Mouse (Mus musculus) left cerebral cortex, postnatal 25 days (tissue): ENCODE results near the gene Stx7. TPM values are rescaled to one million over a fixed set of nuclear protein-coding genes. Genes with fewer than 3 reads are reported as not detected.

Experiments used
- DNase-seq, 2 experiments: peaks; one replicate each; pipeline ENCODE4 v3.0.0; 2022; ENCODE audit warnings: low spot score in 2 of 2, mixed read lengths in 1 of 2
- intact Hi-C: fragments of 180-260 bp; cut with DNase I; formaldehyde crosslinking; loops from one replicate; pipeline ENCODE4 v1.15.1; 2025
- total RNA-seq, 2 experiments: library from RNA; stranded (reverse); gene quantifications; 2 replicates each; pipeline ENCODE4 v1.2.3; 2021

The Stx7 gene
- total RNA-seq, 2 experiments from 2014 or later, result 128 to 129 TPM

DNA sequence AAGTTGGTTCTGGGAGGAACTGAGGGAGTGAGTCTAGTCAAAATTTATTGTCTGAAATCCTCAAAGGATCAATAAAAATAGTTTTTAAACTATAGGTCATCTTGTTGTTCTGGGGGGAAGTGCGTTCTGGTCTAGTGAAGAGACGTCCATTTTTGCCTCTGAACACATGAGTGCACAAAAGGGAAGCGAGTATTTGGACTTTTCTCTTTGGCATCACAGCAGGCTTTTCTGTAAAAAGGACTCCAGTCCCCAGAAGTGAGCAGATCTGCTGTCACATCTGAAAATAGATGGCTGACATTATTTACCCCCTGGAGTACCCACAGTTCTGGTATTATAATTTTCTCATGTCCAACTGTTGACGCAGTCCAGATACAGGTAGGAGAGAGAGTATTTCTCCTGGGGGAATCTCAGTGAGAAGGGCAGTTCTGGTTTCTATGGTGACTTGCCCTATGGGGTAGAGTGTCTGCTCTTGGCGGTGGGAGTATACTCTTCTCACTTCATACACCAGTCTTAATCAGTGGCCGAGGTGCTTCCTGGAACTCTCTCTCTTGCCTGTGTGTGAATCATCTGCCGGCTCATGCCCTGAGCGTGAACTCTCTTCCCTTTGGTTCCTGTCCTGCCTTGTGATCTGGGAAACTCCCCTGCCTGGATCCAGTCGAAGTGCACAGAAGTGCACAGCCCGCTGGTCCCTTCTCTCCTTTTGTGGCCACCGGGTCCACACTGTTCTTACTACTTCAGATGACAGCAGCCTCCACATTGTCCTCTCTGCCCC is 15.2 kb downstream of the Stx7 start:
- intact Hi-C loops, result no loop called here

DNA sequence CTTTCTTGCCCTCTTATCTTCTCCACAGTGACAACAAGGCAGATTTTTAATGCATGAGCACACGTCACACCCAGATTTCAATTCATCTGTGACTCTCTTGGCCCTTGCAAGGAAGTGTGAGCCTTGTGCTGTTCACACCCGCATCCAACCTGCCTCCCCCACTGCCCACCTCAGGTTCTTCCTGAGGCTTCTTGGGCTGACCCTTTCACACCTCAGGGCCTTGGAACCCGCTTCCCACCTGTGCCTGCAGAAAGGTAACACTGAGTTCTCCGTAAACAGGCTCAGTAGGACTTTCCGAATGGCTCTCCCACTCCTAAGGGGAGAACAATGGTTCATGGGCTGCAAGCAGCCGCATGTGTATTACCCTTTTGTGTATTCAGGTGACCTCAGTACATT is 15.8 kb downstream of the Stx7 start:
- DNase-seq, result no peak
- intact Hi-C loops, result no loop called here

More for the DNA sequence above, 15.2 kb downstream of the Stx7 start:
- no peak for DNase-seq

DNA sequence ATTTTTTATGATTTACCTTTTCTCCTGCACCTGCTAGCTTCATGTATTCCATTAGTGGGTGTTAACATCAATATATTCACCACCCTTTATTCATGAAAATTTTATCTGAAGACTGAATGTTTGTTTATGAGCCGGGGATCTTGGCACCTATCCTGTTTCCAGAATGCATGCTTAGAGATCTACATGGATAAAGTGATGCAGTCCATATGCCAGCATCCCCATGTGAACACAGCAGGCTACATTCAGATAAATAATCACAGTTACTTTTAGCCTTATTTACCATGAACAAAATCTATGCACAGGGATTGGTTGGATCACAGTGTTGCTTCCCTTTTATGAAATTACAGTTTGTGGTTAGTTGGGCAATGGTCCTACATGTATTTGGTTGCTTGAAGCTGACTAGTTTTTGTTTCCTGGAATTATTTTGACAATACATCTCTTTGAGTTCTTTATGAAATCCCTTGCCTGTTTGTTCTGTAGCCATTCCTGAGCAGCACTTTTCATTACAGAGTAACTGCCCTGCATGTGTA is 16.5 kb downstream of the Stx7 start:
- intact Hi-C loops, result no loop called here
- no peak for DNase-seq

DNA sequence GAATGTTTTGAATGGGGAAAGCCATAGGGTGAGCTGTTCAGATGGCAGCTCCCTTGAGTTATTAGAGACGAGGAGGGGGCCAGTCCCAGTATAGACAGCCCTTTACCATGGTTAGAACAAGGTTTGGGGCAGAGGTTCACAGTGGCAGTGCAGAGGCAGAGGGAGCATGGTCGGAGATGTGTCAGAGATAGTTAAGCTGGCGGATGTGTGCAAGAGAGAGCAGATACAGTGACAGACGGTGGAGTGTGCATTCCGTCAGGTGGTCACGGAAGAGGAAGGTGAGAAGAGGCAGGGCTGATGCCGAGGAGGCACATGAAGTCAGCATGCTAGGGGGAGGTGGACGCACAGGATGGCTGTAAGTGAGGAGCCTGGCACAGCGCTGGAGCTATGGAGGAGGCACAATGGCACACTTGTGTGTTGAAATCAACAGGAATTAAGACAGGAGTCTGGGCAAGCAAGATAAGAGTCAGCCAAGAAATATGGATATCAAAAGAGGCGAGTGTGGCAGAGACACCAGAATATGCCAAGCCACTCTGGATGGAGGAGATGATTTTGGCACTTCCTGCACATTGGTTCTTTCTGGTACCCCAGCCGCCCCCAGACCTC is 19.0 kb downstream of the Stx7 start:
- no peak for DNase-seq
- intact Hi-C loops, result no loop called here

DNA sequence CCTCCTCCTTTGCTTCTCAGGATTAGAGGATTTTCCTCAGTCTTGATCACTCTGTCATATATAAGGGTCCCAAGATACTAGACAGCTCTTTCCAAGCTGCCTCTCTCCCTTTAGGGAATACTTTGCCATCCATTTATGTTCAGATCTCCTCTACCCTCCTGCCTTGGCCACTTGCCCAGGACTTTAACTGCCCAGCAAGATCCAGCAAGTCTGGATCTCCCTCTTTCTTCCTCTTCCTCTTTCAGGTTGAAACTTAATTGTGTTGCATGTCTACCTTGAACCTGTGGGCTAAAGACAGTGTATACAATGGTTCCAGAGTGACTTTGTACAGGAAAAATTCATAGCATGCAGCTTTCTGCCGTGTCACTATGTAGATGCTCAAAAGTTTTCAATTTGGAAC is 19.8 kb downstream of the Stx7 start:
- intact Hi-C loops, result no loop called here
- no peak for DNase-seq

DNA sequence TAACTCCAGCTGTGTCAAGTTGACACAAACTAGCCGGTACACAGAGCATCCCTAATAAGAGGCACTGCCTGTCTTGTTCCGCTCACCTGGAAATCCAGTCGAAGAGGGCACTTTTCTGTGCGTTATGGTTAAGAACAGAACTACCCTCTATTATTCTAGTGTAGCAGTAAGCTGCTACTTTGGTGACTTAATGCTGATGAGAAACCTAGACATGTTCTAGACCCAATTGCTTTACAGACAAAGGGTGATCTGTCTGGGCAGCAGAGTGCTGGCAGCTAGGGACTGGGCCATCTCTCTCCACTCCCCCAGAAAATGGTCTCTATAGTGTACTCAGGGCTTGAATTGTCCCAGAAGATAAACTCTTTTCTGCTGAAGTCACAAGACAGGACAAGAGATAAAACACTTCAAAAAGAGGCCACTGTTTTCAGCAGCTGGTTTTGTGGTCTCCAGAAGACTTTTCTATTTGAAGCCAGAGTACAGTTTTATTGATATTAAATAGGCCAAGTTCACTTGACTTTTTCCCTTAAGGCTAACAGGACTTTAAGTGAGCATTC is 22.9 kb downstream of the Stx7 start:
- DNase-seq, result no peak
- intact Hi-C loops, result loop anchor here (5.0 kb wide), 2 partner anchors 125 to 450 kb away; no protein-coding TSS in a partner anchor

DNA sequence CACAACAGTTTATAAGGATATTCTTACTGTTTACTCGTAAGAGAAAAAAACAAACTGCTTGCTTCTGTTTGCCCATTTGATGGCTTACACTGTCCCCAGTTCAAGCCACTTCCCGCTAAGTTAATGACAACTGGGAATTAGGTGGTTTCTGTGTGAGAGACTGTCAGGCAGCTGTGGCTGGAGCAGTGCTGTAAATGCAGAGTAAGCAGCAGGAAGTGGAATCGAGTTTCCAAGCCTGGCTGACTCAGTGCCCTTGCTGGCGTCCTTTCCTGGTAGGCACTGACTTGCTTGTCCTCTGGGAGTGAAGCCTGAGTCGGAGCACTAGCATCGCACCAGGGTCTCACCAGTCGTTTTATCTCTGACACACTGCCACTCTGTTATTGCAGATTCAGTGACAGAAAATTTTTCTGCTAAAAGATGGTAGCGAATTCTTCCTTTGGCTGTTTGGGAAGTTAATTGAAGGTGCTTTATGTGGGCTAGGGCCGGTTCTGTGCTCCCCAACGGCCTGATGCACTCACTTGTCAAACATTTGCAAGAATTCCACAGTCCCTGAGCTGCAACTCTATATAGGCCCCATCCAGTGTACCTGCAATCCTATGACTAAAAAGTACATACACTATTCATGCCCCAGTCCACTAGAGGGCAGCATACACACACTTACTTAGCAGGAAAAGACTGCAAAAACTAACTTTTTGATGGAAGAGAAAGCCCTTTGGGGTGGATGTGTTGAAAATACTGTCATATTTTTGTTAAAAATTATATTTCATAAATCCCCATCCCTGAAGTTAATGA is 24.3 kb downstream of the Stx7 start:
- peak; percentile 49 to 68 for DNase-seq
- intact Hi-C loops, result loop anchor here (5.0 kb wide), 2 partner anchors 124 to 449 kb away; no protein-coding TSS in a partner anchor

DNA sequence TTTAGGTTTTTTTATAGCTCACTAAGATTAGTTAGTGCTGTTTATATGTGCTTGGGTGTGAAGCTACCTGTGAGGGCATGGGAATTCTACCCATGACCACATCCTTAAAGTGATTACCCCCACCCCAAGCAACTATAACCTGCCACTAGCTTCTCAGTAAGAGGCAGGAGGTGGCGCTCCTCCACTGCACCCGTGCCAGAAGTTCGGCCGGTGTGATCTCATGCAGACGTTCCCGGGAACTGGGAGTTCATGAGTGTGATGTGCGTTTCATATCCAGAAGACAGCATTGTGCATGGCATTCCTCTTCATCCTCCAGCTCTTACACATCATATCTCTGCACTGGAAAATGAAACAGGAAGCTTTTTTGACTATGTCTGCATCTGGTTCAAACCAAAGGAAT is 41.3 kb downstream of the Stx7 start:
- intact Hi-C loops, result loop anchor here (5.0 kb wide), 1 partner anchor 432 kb away; no protein-coding TSS in a partner anchor

DNA sequence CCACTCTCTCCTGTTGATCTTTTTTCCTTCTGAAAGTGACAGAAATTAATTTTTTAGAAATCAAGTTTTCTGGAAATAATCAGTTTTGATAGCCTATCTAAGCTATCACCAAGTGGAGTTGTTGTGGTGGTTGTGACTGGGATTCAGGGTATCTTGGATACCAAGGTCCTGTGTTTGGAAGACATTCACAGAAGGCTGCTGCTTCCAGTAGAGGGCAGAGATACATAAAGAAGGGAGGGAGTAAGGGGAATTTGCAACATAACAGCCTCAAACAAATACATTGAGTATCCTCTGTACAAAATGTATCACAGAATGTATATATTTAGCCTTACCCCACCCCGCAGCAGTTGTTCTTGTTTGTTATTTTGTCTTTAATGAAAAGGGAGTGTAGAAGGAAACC is 42.9 kb downstream of the Stx7 start:
- peak in 1 of 2 experiments; percentile 24 for DNase-seq
- intact Hi-C loops, result loop anchor here (1.0 to 5.0 kb wide), 2 partner anchors 105 to 430 kb away; no protein-coding TSS in a partner anchor

More for the DNA sequence above, 41.3 kb downstream of the Stx7 start:
- DNase-seq, result no peak

DNA sequence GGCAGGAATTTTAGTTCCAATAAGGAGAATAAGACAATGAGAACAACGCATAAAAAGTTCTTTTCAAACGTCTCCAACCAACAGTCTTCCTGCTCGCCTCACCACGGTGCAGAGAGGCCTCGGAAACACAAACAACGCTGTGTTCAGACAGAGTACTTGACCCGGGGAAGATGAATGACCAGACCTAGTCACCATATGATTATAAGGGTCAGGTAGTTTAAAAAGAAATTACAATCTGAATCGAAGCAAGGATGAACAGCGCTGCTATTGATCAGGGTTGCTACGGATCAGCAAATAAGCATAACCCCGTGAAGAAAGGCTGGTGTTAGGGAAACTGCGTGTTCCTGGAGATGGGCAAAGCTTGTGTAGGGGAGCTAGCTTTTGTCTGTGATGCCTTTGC is 50.2 kb downstream of the Stx7 start:
- intact Hi-C loops, result no loop called here
- no peak for DNase-seq

DNA sequence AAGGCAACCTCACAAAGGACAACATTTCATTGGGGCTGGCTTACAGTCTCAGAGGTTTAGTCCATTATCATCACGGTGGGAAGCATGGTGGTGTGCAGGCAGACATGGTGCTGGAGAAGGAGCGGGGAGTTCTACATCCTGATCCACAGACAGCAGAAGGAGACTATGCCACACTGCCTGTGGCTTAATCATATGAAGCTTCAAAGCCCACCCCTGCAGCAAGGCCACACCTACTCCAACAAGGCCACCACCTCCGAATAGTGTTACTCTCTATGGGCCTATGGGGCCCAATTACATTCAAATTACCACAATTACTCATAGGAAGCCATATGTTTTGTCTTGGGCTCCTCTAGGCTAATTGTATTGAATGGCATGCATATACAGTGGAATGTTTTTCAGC is 51.0 kb downstream of the Stx7 start:
- DNase-seq, result no peak
- intact Hi-C loops, result no loop called here

DNA sequence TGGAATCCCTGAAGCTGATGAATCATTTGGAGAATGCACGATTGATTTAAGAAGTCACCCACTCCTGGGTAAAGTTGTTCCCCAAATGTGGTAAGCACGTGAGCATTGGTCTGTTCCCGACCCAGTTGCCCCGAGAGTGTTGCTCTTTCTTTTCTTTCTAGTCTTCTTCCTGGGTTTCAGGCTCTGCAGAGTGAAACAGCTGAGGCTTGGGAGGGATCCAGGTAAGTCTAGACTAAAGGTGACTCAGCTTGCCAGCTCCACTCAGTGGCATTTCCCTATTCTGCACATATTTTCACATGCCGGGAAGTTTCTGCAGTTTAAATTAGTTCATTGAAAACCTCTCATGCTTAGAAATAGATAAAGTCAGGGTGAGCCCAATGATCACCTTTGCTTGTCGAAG is 61.0 kb downstream of the Stx7 start:
- intact Hi-C loops, result no loop called here
- no peak for DNase-seq

DNA sequence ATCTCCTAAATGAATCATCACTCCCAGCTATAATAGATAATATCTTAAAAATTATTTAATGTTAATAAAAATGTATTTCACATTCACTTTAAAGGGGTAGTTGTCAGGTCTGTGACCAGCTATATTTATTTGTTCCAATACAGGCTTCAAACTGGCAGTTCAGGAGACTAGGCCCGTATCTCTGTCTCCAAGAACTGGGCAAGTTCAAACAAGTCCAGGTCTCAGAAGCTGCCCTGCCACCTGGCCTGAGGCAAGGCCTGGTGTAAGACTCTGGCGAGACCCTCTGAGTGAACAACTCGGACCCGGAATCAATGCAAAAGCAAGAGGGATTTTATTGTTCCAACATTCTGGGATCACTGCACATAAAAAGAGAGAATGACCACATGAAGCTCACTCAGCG is 64.2 kb downstream of the Stx7 start:
- DNase-seq, result no peak
- intact Hi-C loops, result no loop called here

DNA sequence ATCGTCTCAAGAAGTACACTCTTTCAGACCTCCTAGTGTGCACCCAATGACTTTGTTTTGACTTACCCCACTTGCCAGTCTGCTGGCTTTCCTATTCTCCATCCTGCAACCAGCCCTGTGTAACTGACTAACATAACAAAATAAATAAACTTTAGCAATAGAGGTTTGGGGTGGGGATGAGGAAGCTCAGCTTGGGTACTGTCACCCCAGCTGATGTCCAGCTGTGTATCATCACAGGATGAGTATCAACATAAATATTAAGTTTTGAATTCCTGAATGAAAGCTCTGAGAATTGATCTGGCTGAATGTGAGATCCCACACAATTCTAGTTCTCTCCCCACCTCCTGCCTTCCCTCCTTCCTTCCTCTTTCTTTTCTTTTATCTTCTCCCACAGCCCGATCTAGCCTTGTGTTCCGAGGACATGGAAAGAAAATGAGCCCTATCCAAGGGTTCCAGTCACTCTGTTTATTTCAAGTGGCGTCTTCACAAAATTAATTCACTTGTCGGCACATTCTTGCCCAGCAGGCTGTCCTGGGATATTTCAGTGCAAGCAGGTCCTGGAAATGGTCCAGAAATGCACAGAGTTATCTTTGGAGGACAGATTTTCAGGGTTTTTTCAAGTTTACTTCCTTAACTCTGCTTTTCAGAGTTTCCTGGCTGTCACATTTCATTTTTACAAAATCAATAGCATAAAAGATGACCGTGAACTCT is 68.6 kb downstream of the Stx7 start:
- intact Hi-C loops, result no loop called here
- DNase-seq, result no peak

DNA sequence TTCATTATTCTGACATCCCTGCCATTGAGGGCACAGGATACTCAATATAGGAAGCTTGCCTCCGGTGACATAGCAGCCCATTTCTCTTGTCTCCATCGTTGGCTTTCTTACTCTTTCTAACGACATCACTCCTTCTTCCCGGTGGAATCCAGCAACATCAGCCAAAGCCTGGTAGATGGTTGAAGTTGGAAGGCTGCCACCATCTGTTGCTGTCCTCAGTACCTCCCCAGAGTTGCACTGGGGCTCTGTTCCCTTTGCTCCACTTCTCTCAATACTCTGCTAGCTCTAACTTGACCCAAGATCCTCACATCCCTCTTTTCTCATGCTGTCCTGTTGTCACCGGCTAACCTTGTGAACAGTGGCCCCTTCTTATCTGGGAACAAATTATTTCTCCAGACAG is 71.8 kb downstream of the Stx7 start:
- no peak for DNase-seq
- intact Hi-C loops, result no loop called here

DNA sequence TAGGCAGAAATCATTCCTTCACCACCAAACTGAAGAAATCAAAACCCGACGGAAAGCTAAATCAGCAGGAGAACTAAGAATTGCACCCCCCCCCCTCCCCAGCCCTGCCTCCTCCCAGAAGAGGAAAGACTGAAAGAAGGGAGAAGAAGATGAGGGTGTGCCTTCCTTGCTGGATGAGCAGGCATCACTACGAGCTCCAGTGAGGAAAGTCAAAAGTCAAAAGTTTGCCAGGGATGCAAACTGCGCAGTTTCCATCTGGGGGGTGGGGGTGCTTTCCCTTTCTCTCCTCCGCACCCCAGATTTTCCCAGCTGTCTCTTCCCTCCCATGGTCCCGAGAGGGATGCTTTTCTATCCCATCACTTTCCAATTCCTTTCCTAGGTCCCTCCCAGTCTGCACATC is 73.8 kb downstream of the Stx7 start:
- DNase-seq, result no peak
- intact Hi-C loops, result no loop called here

DNA sequence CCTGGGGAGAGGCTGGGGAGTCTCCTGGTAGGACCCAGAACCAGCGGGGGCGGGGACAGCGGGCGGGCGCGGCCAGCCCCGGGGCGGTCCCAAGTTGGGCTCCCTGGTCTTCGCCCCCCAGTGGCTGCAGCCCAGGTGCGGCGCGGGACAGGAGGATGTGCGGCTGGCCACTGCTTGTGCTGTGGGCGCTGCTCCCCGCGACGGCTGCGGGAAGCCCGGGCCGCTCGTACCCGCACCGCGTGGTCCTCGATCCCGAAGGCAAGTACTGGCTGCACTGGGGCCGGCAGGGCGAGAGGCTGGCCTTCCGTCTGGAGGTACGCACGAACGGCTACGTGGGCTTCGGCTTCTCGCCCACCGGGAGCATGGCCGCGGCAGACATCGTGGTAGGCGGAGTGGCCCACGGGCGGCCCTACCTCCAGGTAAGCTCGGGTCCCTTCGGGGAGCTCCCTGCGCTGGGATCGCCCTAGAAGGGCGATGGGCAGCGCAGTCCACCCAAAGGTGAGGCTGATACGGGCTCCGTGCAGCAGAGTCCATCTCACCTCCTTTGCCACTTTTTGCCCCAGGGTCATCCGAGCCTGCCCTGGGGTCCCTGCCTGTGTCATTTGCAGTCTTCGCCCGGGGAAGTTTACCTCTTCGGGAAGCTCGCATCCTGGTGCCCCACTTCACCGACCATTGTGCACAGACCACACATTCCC is 74.5 kb downstream of the Stx7 start, which contains the start of gene Moxd1:
Gene Moxd1 (plus strand): TSS at position 69 of the 695 bp plus-strand sequence.
- intact Hi-C loops, result no loop called here
- no peak for DNase-seq

DNA sequence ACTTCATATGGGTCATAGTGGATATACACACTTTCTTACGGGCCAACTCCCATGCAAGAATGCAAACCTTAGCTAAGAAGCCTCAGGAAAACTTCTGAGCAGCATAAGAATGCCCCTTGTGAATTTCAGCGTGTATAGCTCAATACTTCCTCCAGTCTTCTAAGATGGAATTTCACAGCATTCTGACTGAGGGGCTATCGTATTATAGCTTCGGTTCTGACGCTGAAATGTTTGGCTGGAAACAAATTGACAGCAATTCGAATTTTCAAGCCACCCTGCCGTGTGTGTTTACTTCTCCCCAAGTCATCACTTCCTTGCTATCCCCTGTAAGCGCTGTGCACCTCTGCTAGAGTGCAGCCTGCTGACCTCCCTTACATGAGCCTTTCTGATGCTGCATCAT is 75.5 kb downstream of the Stx7 start:
- intact Hi-C loops, result no loop called here
- DNase-seq, result no peak
